Mouse (Mus musculus): ENCODE data around the gene Rfx2. TPM values are rescaled to one million over a fixed set of nuclear protein-coding genes. Genes with fewer than 3 reads are reported as not detected.

The Rfx2 gene
- polyA plus RNA-seq, 1 experiment from 2014 or later = 4.8 TPM

GRCm38 (mm10) chr17:56871767-56872166, 41.0 kb upstream of the Rfx2 start:
- WGBS = 39% methylated on average over 8 of the region's 8 CpGs
- DNase-seq (no peak), ATAC-seq (ENCODE audit: insufficient read depth) (no peak)
- no peaks in the 10 kb centered on the region for H3K36me3 ChIP-seq (ENCODE audit: insufficient read depth)
- no peak for TF ChIP-seq CTCF (IDR thresholded peaks at IDR 0.05; ENCODE audit: low read depth)
- H3K9me3 ChIP-seq (ENCODE audit: low read depth, low read length) = no peaks in the 10 kb centered on the region; the same call in 1 of the 2 replicates
- no peaks in the 10 kb centered on the region for H3K4me1 ChIP-seq (ENCODE audit: insufficient read depth)
- H3K27me3 ChIP-seq (ENCODE audit: insufficient read depth, low read length) = no peaks in the 10 kb centered on the region
- H3K4me3 ChIP-seq (ENCODE audit: low read depth, low read length) = no peak overlapping the region
- no peak overlapping the region for H3K9ac ChIP-seq
- H3K4me2 ChIP-seq = no peak overlapping the region
- no peak overlapping the region for H3K27ac ChIP-seq (ENCODE audit: low read depth)

DNA sequence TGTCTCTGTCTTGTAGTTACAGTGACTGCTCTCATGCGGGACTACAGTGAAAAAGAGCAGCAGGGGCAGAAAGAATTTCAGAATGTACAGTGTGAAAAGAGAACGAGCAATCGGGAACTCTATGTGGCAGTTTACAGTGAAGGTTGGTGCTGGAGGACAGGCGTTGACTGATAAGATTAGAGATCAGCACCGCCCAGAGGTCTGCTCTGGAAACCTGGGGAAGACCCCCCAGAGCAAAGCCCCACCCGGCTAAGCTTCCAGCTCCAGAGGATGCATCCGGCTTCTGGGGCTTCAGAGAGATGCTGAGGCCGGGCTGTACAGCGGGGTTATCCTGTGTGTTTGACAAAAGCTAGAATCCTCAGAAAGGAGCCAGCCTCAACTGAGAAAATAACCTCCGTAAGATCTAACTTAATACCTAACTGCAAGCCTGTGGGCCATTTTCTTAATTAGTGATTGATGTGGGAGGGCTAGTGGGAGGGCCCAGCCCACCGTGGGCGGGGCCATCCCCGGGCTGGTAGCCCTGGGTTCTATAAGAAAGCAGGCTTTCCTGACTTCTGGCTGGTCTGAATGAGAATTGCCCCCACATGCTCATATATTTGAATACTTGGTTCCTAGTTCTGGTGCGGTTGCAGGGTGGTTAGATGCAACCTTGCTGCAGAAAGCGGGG, 39.6 kb upstream of the Rfx2 start:
- ATAC-seq (ENCODE audit: insufficient read depth) (no peak), DNase-seq (no peak)
- Histone ChIP-seq H3K36me3 (ENCODE audit: insufficient read depth) (no peaks in the 10 kb centered on the region), H3K4me2 (no peak overlapping the region), H3K27ac (ENCODE audit: low read depth) (no peak overlapping the region), H3K27me3 (ENCODE audit: insufficient read depth, low read length) (no peaks in the 10 kb centered on the region), H3K9me3 (ENCODE audit: low read depth, low read length) (no peaks in the 10 kb centered on the region; the same call in 1 of the 2 replicates), H3K4me1 (ENCODE audit: insufficient read depth) (no peaks in the 10 kb centered on the region), H3K4me3 (ENCODE audit: low read depth, low read length) (no peak overlapping the region), H3K9ac (no peak overlapping the region)
- no peak for TF ChIP-seq CTCF (IDR thresholded peaks at IDR 0.05; ENCODE audit: low read depth)
- whole genome bisulfite sequencing = 47% methylated on average over 15 of the region's 15 CpGs

GRCm38 (mm10) chr17:56869481-56869977, 38.7 kb upstream of the Rfx2 start:
- WGBS = 78% methylated on average over 9 of the region's 9 CpGs
- no peaks in the 10 kb centered on the region for H3K36me3 ChIP-seq (ENCODE audit: insufficient read depth)
- no peaks in the 10 kb centered on the region for H3K4me1 ChIP-seq (ENCODE audit: insufficient read depth)
- no peaks in the 10 kb centered on the region; the same call in 1 of the 2 replicates for H3K9me3 ChIP-seq (ENCODE audit: low read depth, low read length)
- DNase-seq (no peak), ATAC-seq (ENCODE audit: insufficient read depth) (no peak)
- no peaks in the 10 kb centered on the region for H3K27me3 ChIP-seq (ENCODE audit: insufficient read depth, low read length)
- no peak overlapping the region for H3K27ac ChIP-seq (ENCODE audit: low read depth)
- no peak overlapping the region for H3K4me2 ChIP-seq
- no peak overlapping the region for H3K9ac ChIP-seq
- no peak for TF ChIP-seq CTCF (IDR thresholded peaks at IDR 0.05; ENCODE audit: low read depth)
- no peak overlapping the region for H3K4me3 ChIP-seq (ENCODE audit: low read depth, low read length)

DNA sequence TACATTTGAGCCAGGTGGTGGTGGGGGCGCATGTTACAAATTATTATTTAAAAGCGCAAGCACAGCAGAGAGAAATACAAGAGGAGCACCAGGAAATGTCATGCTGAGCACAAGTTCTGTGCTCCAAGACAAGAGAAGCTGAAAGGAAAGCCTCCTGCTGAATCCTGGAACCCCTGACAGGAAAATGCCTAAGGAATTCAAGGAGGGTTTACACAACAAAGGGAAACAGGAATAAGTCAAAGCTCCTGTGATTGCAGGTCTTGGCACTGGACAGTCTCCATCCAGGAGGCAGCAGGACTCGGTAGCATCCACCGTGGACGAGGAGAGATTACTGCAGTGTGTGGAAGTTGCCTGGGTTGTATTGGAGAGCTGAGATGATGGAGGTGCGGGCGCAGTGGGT, 35.3 kb upstream of the Rfx2 start:
- DNase-seq (no peak), ATAC-seq (ENCODE audit: insufficient read depth) (no peak)
- Histone ChIP-seq H3K9ac (no peak overlapping the region), H3K36me3 (ENCODE audit: insufficient read depth) (no peaks in the 10 kb centered on the region), H3K27me3 (ENCODE audit: insufficient read depth, low read length) (no peaks in the 10 kb centered on the region), H3K9me3 (ENCODE audit: low read depth, low read length) (no peaks in the 10 kb centered on the region; the same call in 1 of the 2 replicates), H3K4me1 (ENCODE audit: insufficient read depth) (no peaks in the 10 kb centered on the region), H3K27ac (ENCODE audit: low read depth) (no peak overlapping the region), H3K4me3 (ENCODE audit: low read depth, low read length) (no peak overlapping the region), H3K4me2 (no peak overlapping the region)
- TF ChIP-seq CTCF (IDR thresholded peaks at IDR 0.05; ENCODE audit: low read depth) = no peak
- WGBS = 77% methylated on average over 7 of the region's 7 CpGs

DNA sequence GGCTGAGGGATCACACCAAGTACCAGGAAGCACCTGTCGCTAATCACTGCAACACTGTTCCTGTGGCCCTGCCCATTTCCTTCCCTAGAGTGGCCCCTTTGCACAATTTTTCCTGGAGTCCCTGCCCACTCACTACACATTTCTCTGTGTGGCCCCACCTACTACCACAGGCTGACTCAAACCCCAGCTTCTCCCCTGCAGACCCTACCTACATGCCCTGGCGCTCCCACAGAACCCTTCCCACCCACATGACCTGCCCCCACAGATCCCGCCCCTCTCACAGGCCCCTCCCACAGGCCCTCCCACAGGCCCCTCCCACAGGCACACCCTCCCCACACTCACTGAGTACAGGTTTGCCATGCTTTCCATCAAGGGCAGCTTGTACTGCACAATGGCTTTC, 30.4 kb upstream of the Rfx2 start:
- ATAC-seq (ENCODE audit: insufficient read depth) (peak; percentile 50; the same call in 1 of the 2 replicates), DNase-seq (peak; percentile 49)
- no peaks in the 10 kb centered on the region for H3K27me3 ChIP-seq (ENCODE audit: insufficient read depth, low read length)
- WGBS = 48% methylated on average over 3 of the region's 3 CpGs
- H3K4me2 ChIP-seq = no peak overlapping the region
- no peaks in the 10 kb centered on the region for H3K36me3 ChIP-seq (ENCODE audit: insufficient read depth)
- peaks cover 3% of the 10 kb centered on the region; the same call in 1 of the 2 replicates for H3K4me1 ChIP-seq (ENCODE audit: insufficient read depth)
- H3K4me3 ChIP-seq (ENCODE audit: low read depth, low read length) = no peak overlapping the region
- no peak for TF ChIP-seq CTCF (IDR thresholded peaks at IDR 0.05; ENCODE audit: low read depth)
- no peaks in the 10 kb centered on the region for H3K9me3 ChIP-seq (ENCODE audit: low read depth, low read length)
- H3K9ac ChIP-seq = no peak overlapping the region
- H3K27ac ChIP-seq (ENCODE audit: low read depth) = no peak overlapping the region

- TF ChIP-seq CTCF (IDR thresholded peaks at IDR 0.05; ENCODE audit: low read depth) = no peak
- DNase-seq = peak; percentile 55
Observed at GRCm38 (mm10) chr17:56858922-56859321, 28.1 kb upstream of the Rfx2 start.

DNA sequence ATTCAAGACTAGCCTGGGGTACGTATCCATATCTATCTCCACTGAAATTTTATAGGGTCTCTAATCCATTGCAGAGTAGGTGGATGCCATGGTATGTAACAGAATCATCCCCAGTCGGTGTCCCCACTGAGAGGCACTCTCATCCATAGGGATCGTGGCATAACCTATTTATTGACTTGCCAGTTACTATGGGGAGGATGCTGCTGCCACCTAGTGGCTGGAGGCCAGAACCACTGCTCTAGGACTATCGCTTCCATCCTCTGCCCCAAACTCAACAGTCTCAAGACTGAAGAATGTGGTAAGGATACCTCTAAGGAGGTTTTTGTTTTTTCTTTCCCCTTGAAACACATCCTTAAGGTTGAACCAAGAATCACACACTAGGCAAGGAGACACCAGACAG, 27.4 kb upstream of the Rfx2 start:
- Histone ChIP-seq H3K4me1 (ENCODE audit: insufficient read depth) (peaks cover 3% of the 10 kb centered on the region; the same call in 1 of the 2 replicates), H3K4me2 (no peak overlapping the region), H3K9ac (no peak overlapping the region), H3K9me3 (ENCODE audit: low read depth, low read length) (no peaks in the 10 kb centered on the region), H3K27ac (ENCODE audit: low read depth) (peak overlapping the region; percentile 46), H3K27me3 (ENCODE audit: insufficient read depth, low read length) (no peaks in the 10 kb centered on the region), H3K4me3 (ENCODE audit: low read depth, low read length) (no peak overlapping the region), H3K36me3 (ENCODE audit: insufficient read depth) (no peaks in the 10 kb centered on the region)
- 49% methylated on average over 4 of the region's 4 CpGs for WGBS
- DNase-seq = peak; percentile 82
- peak; percentile 8; the same call in 1 of the 2 replicates for ATAC-seq (ENCODE audit: insufficient read depth)
- peak; percentile 86 for TF ChIP-seq CTCF (IDR thresholded peaks at IDR 0.05; ENCODE audit: low read depth)

More at GRCm38 (mm10) chr17:56858922-56859321, 28.1 kb upstream of the Rfx2 start:
- H3K9ac ChIP-seq = no peak overlapping the region
- 33% methylated on average over 7 of the region's 7 CpGs for WGBS
- H3K4me3 ChIP-seq (ENCODE audit: low read depth, low read length) = no peak overlapping the region
- peaks cover 3% of the 10 kb centered on the region; the same call in 1 of the 2 replicates for H3K4me1 ChIP-seq (ENCODE audit: insufficient read depth)
- H3K27me3 ChIP-seq (ENCODE audit: insufficient read depth, low read length) = no peaks in the 10 kb centered on the region
- 0 out of 2 replicates have a peak, but pooled peaks have one; percentile 21 for ATAC-seq (ENCODE audit: insufficient read depth)
- H3K4me2 ChIP-seq = no peak overlapping the region
- H3K9me3 ChIP-seq (ENCODE audit: low read depth, low read length) = no peaks in the 10 kb centered on the region
- peak overlapping the region; percentile 46 for H3K27ac ChIP-seq (ENCODE audit: low read depth)
- H3K36me3 ChIP-seq (ENCODE audit: insufficient read depth) = no peaks in the 10 kb centered on the region

All from lung, embryonic 14.5 days (tissue).